Mouse (Mus musculus) lung, postnatal 0 days (tissue): ENCODE measurements around the gene Zic2. TPM values are rescaled to one million over a fixed set of nuclear protein-coding genes. Genes with fewer than 3 reads are reported as not detected.

Experiments used
- ATAC-seq: fragments of 200-750 bp; cut with Nextera tagmentation; 2 replicates; pipeline ENCODE4 v1.8.0; 2017; ENCODE audit warnings: moderate library complexity
- DNase-seq: peaks from one replicate; pipeline ENCODE4 v3.0.0-alpha.2; 2016; ENCODE audit warnings: low spot score
- H3K27ac ChIP-seq: fragments of 300-500 bp; sonication (generic); 2 replicates; pipeline ENCODE4 v1.5.1; 2014; ENCODE audit warnings: antibody characterized with exemption, mild to moderate bottlenecking, low read length, mixed read lengths
- H3K27me3 ChIP-seq: fragments of 300-500 bp; sonication (generic); replicated peaks from 2 replicates; pipeline ENCODE4 v1.6.1; 2014; ENCODE audit warnings: low read length, mixed read lengths; ENCODE audit not compliant: insufficient read depth
- H3K36me3 ChIP-seq: fragments of 300-500 bp; sonication (generic); 2 replicates; pipeline ENCODE4 v1.6.1; 2014; ENCODE audit warnings: low read length, mixed read lengths; ENCODE audit not compliant: insufficient read depth
- H3K4me1 ChIP-seq: fragments of 300-500 bp; sonication (generic); 2 replicates; pipeline ENCODE4 v1.6.1; 2014; ENCODE audit warnings: antibody characterized with exemption, low read depth, low read length, mixed read lengths; ENCODE audit not compliant: insufficient read depth
- H3K4me2 ChIP-seq: fragments of 300-500 bp; sonication (generic); replicated peaks from 2 replicates; pipeline ENCODE4 v1.6.1; 2014; ENCODE audit warnings: low read depth, mild to moderate bottlenecking, low read length, moderate library complexity, mixed read lengths
- H3K4me3 ChIP-seq: fragments of 300-500 bp; sonication (generic); 2 replicates; pipeline ENCODE4 v1.5.1; 2014; ENCODE audit warnings: low read depth, low read length
- H3K9ac ChIP-seq: fragments of 300-500 bp; sonication (generic); replicated peaks from 2 replicates; pipeline ENCODE4 v1.6.1; 2014; ENCODE audit warnings: low read depth, mild to moderate bottlenecking
- H3K9me3 ChIP-seq: fragments of 300-500 bp; sonication (generic); 2 replicates; pipeline ENCODE4 v1.6.1; 2016; ENCODE audit warnings: low read length, mixed read lengths
- CTCF ChIP-seq: IDR thresholded peaks from 2 replicates; pipeline ENCODE4 v1.5.1; 2016; ENCODE audit warnings: antibody characterized with exemption, mild to moderate bottlenecking
- EP300 ChIP-seq: IDR thresholded peaks from 2 replicates; pipeline ENCODE4 v1.6.1; 2016; ENCODE audit warnings: antibody characterized with exemption, mild to moderate bottlenecking, control low read depth
- WGBS: fragments of 180-500 bp; shearing (Covaris S2); extraction: QIAGEN DNeasy Blood & Tissue Kit; methylation state at CpG from one replicate; pipeline ENCODE4 v1.1.7; 2014; 5-methylcytosine and 5-hydroxymethylcytosine counted together
- polyA plus RNA-seq: library from polyadenylated mRNA; unstranded; fragments of >200 nt; fragmentation: Nextera tagmentation; extraction: Ambion mirVana; gene quantifications from 2 replicates; pipeline ENCODE4 v1.2.1, GENCODE M21; 2015

Zic2 gene
- polyA plus RNA-seq, 1 experiment from 2014 or later: 0.05 TPM

GRCm38 (mm10) chr14:122489686-122490414 lies 14.6 kb downstream of the Zic2 start:
- H3K27me3 ChIP-seq: peaks cover 74% of the 10 kb centered on the region
- ATAC-seq (no peak), DNase-seq (no peak)
- no peak overlapping the region for H3K4me2 ChIP-seq
- no peak overlapping the region for H3K4me3 ChIP-seq
- WGBS: 8% methylated on average over 12 of the region's 12 CpGs
- H3K36me3 ChIP-seq: no peaks in the 10 kb centered on the region
- H3K9ac ChIP-seq: no peak overlapping the region
- no peak overlapping the region for H3K27ac ChIP-seq
- H3K9me3 ChIP-seq: no peaks in the 10 kb centered on the region
- no peak for TF ChIP-seq EP300
- H3K4me1 ChIP-seq: no peaks in the 10 kb centered on the region

GRCm38 (mm10) chr14:122490441-122491328 lies 15.4 kb downstream of the Zic2 start, which contains the start of gene Gm10837:
Gm10837 (plus strand) TSS chr14:122490586.
- Histone ChIP-seq H3K9me3 (no peaks in the 10 kb centered on the region), H3K4me2 (peak within 1 kb of the TSS; percentile 28; the same call in 1 of the 2 replicates), H3K36me3 (no peaks in the 10 kb centered on the region), H3K4me3 (peak within 1 kb of the TSS; percentile 17), H3K9ac (no peak within 1 kb of the TSS), H3K27ac (no peak within 1 kb of the TSS), H3K27me3 (peaks cover 66% of the 10 kb centered on the region), H3K4me1 (no peaks in the 10 kb centered on the region)
- TF ChIP-seq EP300: no peak
- no peak for TF ChIP-seq CTCF
- DNase-seq: no peak
- 3% methylated on average over 48 of the region's 51 CpGs for WGBS
- ATAC-seq: peak; percentile 23; the same call in 1 of the 2 replicates

- Histone ChIP-seq H3K36me3 (no peaks in the 10 kb centered on the region), H3K27ac (no peak overlapping the region), H3K9ac (no peak overlapping the region), H3K4me3 (no peak overlapping the region), H3K9me3 (no peaks in the 10 kb centered on the region), H3K4me2 (no peak overlapping the region), H3K4me1 (no peaks in the 10 kb centered on the region), H3K27me3 (peaks cover 59% of the 10 kb centered on the region)
- DNase-seq (no peak), ATAC-seq (no peak)
- WGBS: 72% methylated on average over 6 of the region's 6 CpGs
- TF ChIP-seq EP300: no peak
- TF ChIP-seq CTCF: no peak
Measured at GRCm38 (mm10) chr14:122491521-122491920, 16.3 kb downstream of the Zic2 start.

- Histone ChIP-seq H3K4me3 (no peak overlapping the region), H3K27ac (no peak overlapping the region), H3K9me3 (no peaks in the 10 kb centered on the region), H3K9ac (no peak overlapping the region), H3K4me2 (no peak overlapping the region), H3K36me3 (no peaks in the 10 kb centered on the region), H3K4me1 (no peaks in the 10 kb centered on the region), H3K27me3 (peaks cover 58% of the 10 kb centered on the region)
- no peak for ATAC-seq
- TF ChIP-seq EP300 (no peak), CTCF (no peak)
- DNase-seq: no peak
- 59% methylated on average over 1 of the region's 1 CpGs for WGBS
Measured at GRCm38 (mm10) chr14:122492015-122492414, 16.8 kb downstream of the Zic2 start.

GRCm38 (mm10) chr14:122509058-122509457 lies 33.8 kb downstream of the Zic2 start:
- no peak overlapping the region for H3K4me2 ChIP-seq
- 16% methylated on average over 2 of the region's 2 CpGs for WGBS
- no peaks in the 10 kb centered on the region for H3K36me3 ChIP-seq
- no peak overlapping the region for H3K4me3 ChIP-seq
- no peak for TF ChIP-seq EP300
- peak; percentile 60 for TF ChIP-seq CTCF
- H3K27me3 ChIP-seq: 0 out of 2 replicates have a peak, but pooled peaks cover 3% of the 10 kb centered on the region
- ATAC-seq: no peak
- no peak overlapping the region for H3K27ac ChIP-seq
- no peak overlapping the region for H3K9ac ChIP-seq
- no peaks in the 10 kb centered on the region for H3K4me1 ChIP-seq
- DNase-seq: peak; percentile 50
- no peaks in the 10 kb centered on the region for H3K9me3 ChIP-seq

- Histone ChIP-seq H3K27ac (no peak overlapping the region), H3K4me2 (no peak overlapping the region), H3K4me1 (no peaks in the 10 kb centered on the region), H3K27me3 (0 out of 2 replicates have a peak, but pooled peaks cover 3% of the 10 kb centered on the region), H3K36me3 (no peaks in the 10 kb centered on the region), H3K4me3 (no peak overlapping the region), H3K9me3 (no peaks in the 10 kb centered on the region), H3K9ac (no peak overlapping the region)
- no peak for TF ChIP-seq EP300
- no peak for TF ChIP-seq CTCF
- 31% methylated on average over 3 of the region's 3 CpGs for WGBS
- peak; percentile 21; the same call in 1 of the 2 replicates for ATAC-seq
- DNase-seq: no peak
Measured at GRCm38 (mm10) chr14:122511519-122511918, 36.3 kb downstream of the Zic2 start.
